Mouse (Mus musculus) left cerebral cortex, adult 18-20 months (tissue): Measurements from ENCODE around the gene Stra6. TPM values are rescaled to one million over a fixed set of nuclear protein-coding genes. Genes with fewer than 3 reads are reported as not detected.

ENCODE experiments used
- DNase-seq, 2 experiments: peaks; one replicate each; pipeline ENCODE4 v3.0.0; 2021 to 2022; ENCODE audit warnings: low spot score in 2 of 2, mixed read lengths in 1 of 2
- total RNA-seq, 2 experiments: library from RNA; stranded (reverse); gene quantifications; 2 replicates each; pipeline ENCODE4 v1.2.3; 2021

Gene Stra6
- total RNA-seq, 2 experiments from 2014 or later, result 7.8 to 10.3 TPM

DNA sequence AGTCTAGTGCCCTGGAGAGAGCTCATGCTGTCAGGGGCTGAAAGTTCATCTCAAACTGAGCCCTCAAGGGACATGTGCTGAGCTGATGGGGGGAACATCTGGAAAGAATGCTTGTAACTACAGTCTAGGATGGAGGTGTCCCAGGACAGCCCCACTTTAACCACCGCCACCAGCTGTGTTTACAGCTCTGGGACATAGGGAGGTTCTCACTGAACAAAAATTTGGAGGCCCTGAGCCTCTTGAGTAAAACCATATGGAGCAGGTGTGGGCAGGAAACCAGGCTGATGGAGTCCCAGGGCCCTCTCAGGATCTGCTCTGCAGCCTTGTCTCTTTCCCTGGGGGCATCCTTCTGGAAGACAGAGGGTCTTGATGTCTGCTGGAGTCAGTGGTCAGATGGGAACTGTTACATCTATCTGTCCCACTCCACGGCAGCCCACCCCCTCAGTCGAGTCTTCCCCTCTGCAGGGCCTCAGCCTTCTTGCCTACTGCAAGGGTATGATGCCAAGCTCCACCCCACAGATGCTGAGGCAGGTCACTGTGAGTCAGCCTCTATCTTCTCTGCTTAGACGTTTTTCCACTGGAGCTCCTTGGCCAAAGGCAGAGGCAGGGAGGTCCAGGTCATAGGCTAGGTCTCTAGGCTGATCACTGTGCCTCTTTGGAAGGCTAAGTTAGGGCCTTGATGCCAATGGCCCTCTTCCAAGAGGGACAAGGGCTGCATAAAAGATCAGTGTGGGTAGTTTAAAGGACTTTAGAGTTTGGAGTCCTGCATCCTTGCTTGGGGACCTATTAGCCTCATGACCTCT, 28.2 kb downstream of the Stra6 start:
- DNase-seq, result no peak

DNA sequence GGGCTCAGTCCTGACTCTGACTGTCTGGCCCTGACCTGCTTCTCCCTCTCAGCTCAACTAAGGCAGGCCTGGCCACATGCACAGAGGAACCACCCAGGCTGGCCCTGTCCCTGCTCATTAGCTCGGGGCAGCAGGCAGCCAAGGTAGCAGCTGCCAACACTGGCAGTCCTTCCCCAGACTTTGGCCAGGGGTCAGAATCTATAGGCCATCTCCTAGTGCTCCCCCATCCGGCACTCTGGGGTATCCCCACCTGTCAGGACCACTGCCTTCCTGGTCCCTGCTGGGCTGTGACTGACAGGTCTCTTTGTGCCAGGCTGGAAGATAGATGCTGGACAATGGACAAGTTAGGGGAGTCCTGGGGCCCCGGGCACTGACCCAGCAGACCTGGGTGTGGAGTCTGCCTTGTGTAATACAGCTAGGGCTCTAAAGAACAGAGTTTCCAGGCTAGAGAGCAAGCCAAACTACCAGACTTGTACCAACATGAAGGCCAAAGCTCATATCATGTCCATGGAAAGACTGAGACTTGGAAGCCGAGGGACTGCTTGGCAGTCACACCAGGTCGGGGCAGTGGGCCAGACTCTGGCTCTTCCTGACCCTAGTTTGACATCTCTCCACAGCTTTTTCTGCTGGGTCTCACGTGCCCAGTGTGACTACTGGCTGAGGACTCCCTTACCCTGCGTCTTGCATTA, 29.1 kb downstream of the Stra6 start:
- DNase-seq, result no peak

- no peak for DNase-seq
Measured at GRCm38 (mm10) chr9:58093776-58094175, 30.2 kb downstream of the Stra6 start.

DNA sequence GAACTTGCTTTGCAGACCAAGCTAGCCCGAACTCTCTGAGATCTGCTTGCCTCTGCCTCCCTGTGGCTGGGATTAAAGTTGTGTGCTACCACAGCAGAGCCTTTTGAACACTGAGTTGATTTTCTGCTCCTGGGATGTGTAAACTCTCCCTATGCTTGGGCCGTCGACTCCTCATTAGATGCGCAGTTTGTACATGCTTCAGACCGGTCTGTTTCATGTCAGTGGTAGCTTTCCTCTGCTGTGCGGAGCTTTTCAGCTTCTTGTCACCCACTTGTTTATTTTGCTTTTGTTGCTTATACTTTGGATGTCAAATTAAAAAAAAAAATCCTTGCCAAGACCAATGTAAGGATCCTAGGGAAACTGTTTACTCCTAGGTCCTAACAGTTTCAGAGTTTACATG, 32.4 kb downstream of the Stra6 start:
- DNase-seq, result no peak

DNA sequence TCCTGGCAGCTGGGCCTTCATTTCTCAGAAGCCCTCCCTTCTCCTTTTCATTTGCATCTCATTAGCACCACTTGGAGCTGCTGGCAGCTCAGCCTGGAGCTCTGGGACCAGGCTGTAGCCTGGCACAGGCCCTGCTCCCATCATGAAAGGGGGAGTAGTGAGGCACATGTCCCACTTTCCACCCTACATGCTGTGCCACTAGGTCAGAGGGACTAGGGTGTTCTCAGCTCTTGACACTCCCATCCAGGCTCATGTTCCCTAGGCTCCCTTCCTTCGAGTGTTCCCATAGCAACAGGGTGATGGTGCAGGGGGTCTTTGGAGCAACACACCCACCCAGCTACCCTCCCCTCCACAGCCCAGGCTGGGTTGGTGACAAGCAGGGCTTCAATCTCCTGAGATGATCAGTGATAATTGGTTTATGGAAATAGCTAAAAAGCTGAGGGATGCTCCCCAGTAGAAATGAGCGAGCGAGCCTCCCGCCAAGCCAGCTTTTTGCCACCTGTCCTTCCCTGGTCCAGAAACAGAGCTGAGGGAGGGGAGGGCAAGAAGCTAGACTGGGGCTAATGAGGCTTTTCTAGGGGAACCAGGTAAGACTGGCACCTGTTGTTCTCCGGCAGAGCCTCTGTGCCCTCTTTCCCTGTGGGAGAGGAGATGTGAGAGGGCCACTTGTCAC, 33.2 kb downstream of the Stra6 start:
- DNase-seq, result peak in 1 of 2 experiments; percentile 33

GRCm38 (mm10) chr9:58099836-58100565, 36.4 kb downstream of the Stra6 start:
- DNase-seq, result no peak

- peak; percentile 58 to 61 for DNase-seq
Measured at GRCm38 (mm10) chr9:58102013-58102412, 38.4 kb downstream of the Stra6 start.

DNA sequence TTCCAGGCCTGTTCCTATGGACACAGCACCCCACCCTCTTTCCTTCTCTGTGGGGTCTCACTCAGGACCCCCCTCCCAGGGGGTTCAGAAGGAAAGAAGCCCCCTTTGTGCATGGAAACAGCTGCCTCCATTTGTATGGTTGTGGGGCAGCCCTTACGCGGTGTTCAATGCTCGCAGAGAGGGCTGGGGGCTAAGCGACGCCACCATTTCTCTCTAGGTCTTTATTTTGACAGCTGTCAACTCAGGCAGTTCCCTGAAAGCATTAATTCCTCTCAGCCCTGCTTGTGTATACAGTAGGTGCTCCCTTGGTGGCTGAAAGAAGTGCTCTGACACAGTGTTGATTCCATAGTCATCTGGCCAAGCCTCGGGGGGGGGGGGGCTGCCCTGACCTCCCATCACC, 40.1 kb downstream of the Stra6 start:
- DNase-seq, result no peak

DNA sequence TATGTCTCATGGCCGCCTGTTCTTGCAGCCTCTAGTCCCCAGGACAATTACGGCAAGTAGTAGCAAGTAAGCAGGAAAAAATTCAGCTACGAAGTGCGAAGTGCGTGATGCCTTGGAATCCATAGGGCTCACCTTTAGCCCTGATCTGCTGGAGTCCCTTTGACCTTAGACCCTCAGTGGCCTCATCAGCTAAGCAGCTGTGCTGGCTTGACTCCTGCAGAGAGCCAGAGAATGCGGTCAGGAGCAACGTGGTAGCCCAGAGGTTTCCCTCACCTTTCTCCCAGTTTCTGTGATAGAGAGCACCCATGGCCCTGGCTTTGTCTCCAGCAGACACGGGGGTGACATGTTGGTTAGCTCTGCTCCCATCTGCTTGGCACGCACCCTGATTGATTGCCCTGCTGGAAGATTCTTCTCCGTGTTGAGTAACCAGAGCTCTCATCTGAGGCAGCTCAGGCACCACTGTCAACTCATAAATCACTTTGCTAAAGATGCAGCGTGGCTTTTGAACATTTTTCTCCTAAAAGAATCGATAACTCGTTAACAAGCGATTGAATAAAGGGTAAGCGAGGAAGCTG, 42.1 kb downstream of the Stra6 start:
- no peak for DNase-seq

GRCm38 (mm10) chr9:58107494-58107893, 43.9 kb downstream of the Stra6 start:
- DNase-seq, result no peak

GRCm38 (mm10) chr9:58110787-58111186, 47.2 kb downstream of the Stra6 start:
- no peak for DNase-seq

GRCm38 (mm10) chr9:58111431-58111830, 47.8 kb downstream of the Stra6 start:
- DNase-seq, result peak; percentile 75 to 84

GRCm38 (mm10) chr9:58112321-58112751, 48.7 kb downstream of the Stra6 start:
- DNase-seq, result no peak

DNA sequence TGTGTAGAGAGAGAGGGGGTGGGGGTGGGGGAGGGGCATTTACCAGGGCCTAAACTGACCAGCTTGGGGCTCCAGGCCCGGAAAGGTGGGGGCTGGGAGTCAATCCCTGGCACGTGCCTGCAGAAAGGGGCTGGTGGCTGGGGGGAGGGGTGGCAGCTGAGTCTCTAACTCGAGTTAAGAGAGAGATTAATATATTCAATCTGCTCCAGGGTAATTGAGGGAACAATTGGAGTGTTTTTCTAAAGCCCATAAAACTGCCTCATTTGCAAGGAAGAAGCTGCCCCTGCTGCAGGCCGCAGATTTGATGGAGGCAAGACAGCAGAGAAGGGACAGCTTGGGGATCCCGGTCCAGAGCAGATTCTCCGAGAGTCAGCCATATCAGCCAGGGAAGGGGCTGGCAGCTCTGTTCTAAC, 49.3 kb downstream of the Stra6 start:
- DNase-seq, result no peak

- DNase-seq, result no peak
Measured at GRCm38 (mm10) chr9:58113279-58113884, 49.8 kb downstream of the Stra6 start.

DNA sequence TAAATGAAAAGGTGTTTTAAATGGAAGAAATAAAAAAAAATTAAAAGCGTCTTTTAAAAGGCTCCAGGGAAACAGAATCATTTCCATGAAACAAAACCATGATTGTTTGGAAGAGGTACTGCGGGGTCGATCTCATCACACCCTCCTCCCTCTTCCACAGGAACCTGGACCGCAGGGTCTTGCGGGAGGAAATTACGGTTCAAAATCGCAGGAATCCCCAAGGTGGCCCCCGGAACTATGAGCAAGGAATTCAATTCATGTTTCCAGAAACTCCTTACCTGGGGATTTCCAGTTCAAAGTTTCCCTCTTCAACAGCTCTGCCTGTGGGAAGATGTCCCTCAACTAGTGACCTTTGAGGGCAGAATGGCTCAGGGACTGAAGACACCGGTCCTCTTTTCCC, 50.4 kb downstream of the Stra6 start:
- no peak for DNase-seq

DNA sequence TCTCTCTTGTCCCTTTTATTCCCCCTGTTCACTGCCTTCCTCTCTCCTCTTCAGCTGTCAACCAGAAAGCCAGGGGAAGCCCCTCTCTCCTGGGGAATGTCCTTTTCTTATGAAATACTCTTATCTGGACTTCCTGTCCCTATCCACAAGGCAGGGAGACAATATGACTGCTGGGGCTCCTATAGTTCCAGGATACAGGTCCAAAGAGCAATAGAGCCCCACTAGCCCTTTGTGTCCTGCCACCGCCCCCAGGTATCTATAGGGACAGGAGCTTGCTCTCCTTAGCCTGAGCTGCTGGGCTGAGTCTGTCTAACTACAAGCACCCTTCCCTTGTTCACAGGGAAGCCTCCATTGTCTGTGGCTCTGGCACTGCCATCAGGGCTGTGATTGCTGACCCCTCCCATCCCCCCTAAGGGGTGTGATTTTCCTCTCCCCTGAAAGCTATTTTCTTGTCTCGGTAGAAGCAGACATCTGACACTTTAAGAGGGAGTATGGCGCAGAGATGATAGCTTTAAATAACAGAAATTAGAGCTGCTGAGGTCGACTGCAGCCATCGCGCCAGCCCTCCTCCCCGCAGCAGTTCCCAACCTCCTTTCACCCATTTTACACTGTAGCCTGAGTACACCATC, 51.8 kb downstream of the Stra6 start:
- DNase-seq, result no peak

- no peak for DNase-seq
Measured at GRCm38 (mm10) chr9:58116024-58116651, 52.5 kb downstream of the Stra6 start.

GRCm38 (mm10) chr9:58118671-58119070, 55.1 kb downstream of the Stra6 start, which contains the start of gene Ccdc33:
Ccdc33 (minus strand) TSS chr9:58118823.
- DNase-seq, result no peak
